18 mouse cellular contexts compared by ENCODE assay signal in genomic region chr5:17262126-17262525, GRCm38 (mm10).
A peak's percentile ranks its signal among the peaks of the same experiment; 100 is the strongest.
DNase-seq lines count a peak whose midpoint lies in the region; TF ChIP-seq lines count a peak whose summit lies in the region.
"Had no signal": no experiment of that assay in that cellular context is flagged by ENCODE, and none has a peak within 500 bp of the region (broad histone marks: within the 10 kb centered on the region; RNA-seq: fewer than 3 reads in every experiment).

No protein-coding gene starts in this region.

- no peak for TF ChIP-seq CTCF in gastrocnemius, adult 2 months (IDR thresholded peaks at IDR 0.05)

- no peak overlapping the region for H3K4me3 ChIP-seq in gastrocnemius, adult 2 months
- H3K4me3 ChIP-seq: embryonic facial prominence, embryonic 10.5 days; erythroblast, embryonic 14.5 days; forebrain, embryonic 15.5 days; hindbrain, embryonic 13.5 days had no signal

- peak; percentile 41 for DNase-seq in gastrocnemius, adult 2 months
- no peak for DNase-seq in gastrocnemius, postnatal 10 days
- peak; percentile 24 to 29 for DNase-seq in heart, postnatal 10 days
- no peak for DNase-seq in heart, postnatal 4 days
- DNase-seq in urinary bladder, postnatal 14 days (ENCODE audit: low spot score), result peak; percentile 26
- DNase-seq in urinary bladder, postnatal 4 days (ENCODE audit: low spot score in 2 of 2), result no peak
- peak; percentile 66 for DNase-seq in skeletal muscle tissue, adult 2 months (ENCODE audit: low read depth, low spot score)
- no peak for DNase-seq in thymus, postnatal 25 days
- DNase-seq: adrenal gland, adult 8-10 months; adrenal gland, postnatal 36 days; cerebellum, adult 2 months; cerebellum, postnatal 10 days; kidney, adult 11 months had no signal

- peak overlapping the region; percentile 64 for H3K27ac ChIP-seq in gastrocnemius, adult 2 months
- H3K27ac ChIP-seq: embryonic facial prominence, embryonic 10.5 days; forebrain, embryonic 15.5 days; hindbrain, embryonic 13.5 days; hindbrain, postnatal 0 days had no signal

- intact Hi-C loops in gastrocnemius, adult 2 months (cut with DNase I), result no loop called here
- intact Hi-C loops in heart, postnatal 10 days (cut with DNase I), result no loop called here

Comparison
In these comparisons a context has a peak if more than half of its experiments do, and no peak if none do; other contexts are left out.
1. DNase-seq: peak in gastrocnemius, adult 2 months (single experiment), heart, postnatal 10 days (2 of 2), urinary bladder, postnatal 14 days (single experiment) and skeletal muscle tissue, adult 2 months (single experiment); none in gastrocnemius, postnatal 10 days (single experiment), heart, postnatal 4 days (single experiment), urinary bladder, postnatal 4 days (0 of 2) and thymus, postnatal 25 days (single experiment).